Mouse (Mus musculus): Measurements from ENCODE around the gene Gsta3.
"Not testable (repeated sequence)": the region's sequence is repeated elsewhere in the genome, so short reads cannot be mapped to it uniquely, and the experiment has no call there.

DNA sequence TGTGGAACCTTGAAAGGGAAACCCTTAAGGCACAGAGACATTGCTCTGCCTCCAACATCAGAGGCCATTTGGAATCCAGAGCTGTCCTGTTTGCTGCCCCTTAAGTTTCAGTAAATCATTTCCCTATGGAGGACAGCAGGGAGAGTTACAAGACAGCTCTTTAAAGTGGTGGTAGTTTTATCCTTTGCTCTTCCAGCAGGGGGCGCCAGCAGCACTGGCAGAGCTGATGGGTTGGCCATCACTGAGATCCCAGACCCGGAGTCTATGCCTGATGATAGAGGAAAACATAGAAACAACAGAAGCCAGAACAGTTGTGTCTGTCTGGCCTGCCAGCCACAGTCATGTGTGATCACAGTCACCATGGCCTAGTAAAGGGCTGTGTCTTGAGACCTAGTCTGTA lies 35.8 kb downstream of the Gsta3 start:
- not testable (repeated sequence) for TF ChIP-seq CTCF, EP300 (IDR thresholded peaks at IDR 0.05; ENCODE audit: low read depth)

All from heart, postnatal 0 days (tissue).